24 mouse cellular contexts compared by ENCODE assay signal in the genomic region with DNA sequence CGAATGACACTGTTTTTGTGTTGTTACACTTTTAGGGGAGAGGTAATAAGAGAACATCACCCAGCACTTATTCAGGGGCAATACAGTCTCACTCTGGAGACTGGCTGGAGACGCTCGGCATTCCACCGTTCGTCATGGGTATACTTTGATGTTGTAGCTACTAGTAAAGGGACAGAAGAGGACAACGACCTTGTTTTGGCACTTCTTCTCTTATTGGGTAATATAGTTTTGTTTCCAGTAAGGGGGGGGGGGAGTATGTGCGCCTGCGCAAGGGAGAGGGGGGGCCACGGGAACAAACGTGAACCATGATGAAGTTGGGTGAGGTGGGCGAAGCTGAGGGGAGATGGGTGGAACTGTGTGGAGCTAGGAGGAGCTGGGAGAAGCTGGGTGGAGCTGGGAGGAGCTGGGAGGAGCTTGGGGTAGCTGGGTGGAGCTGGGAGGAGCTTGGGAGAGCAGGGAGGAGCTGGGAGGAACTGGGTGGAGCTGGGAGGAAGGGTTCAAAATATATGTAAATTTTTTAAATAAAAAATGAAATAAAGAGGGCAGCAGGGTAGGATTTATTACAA.
DNase-seq lines count a peak whose midpoint lies in the region; ATAC-seq and TF ChIP-seq lines count a peak whose summit lies in the region.
"Had no signal": no experiment of that assay in that cellular context is flagged by ENCODE, and none has a peak within 500 bp of the region (broad histone marks: within the 10 kb centered on the region; RNA-seq: fewer than 3 reads in every experiment).

No protein-coding gene starts in this region.

- no peaks in the 10 kb centered on the region for H3K4me1 ChIP-seq in liver, embryonic 11.5 days (replicated peaks; ENCODE audit: control insufficient read depth, insufficient read depth, low read length)
- H3K4me1 ChIP-seq in liver, embryonic 16.5 days (ENCODE audit: control insufficient read depth, low read depth, low read length), result no peaks in the 10 kb centered on the region; the same call in 1 of the 2 replicates
- no peaks in the 10 kb centered on the region for H3K4me1 ChIP-seq in hindbrain, postnatal 0 days (ENCODE audit: insufficient read depth, low read length)
- H3K4me1 ChIP-seq: neural tube, embryonic 15.5 days; stomach, embryonic 15.5 days had no signal

- H3K9me3 ChIP-seq in liver, embryonic 11.5 days (ENCODE audit: control insufficient read depth, low read length), result peaks cover 4% of the 10 kb centered on the region; the same call in 1 of the 2 replicates
- 0 out of 2 replicates have a peak, but pooled peaks cover 2% of the 10 kb centered on the region for H3K9me3 ChIP-seq in liver, embryonic 16.5 days (replicated peaks; ENCODE audit: control insufficient read depth, low read length)
- H3K9me3 ChIP-seq in hindbrain, postnatal 0 days (ENCODE audit: low read length), result 0 out of 2 replicates have a peak, but pooled peaks cover 6% of the 10 kb centered on the region
- H3K9me3 ChIP-seq: heart, embryonic 15.5 days; stomach, embryonic 15.5 days had no signal

- H3K27ac ChIP-seq in liver, embryonic 11.5 days (ENCODE audit: low read depth, low read length), result no peak overlapping the region
- no peak overlapping the region for H3K27ac ChIP-seq in liver, embryonic 16.5 days (ENCODE audit: low read length)
- no peak overlapping the region for H3K27ac ChIP-seq in hindbrain, postnatal 0 days
- H3K27ac ChIP-seq: heart, embryonic 15.5 days; hindbrain, embryonic 15.5 days; kidney, postnatal 0 days; limb, embryonic 15.5 days; neural tube, embryonic 15.5 days; stomach, embryonic 15.5 days had no signal

- TF ChIP-seq CTCF in hindbrain, postnatal 0 days (IDR thresholded peaks at IDR 0.05; ENCODE audit: low read depth), result no peak

- DNase-seq in adrenal gland, postnatal 10 days, result peak; percentile 32
- DNase-seq in adrenal gland, postnatal 25 days, result no peak
- DNase-seq in liver, result peak; percentile 61
- DNase-seq in liver, embryonic 11.5 days (ENCODE audit: low spot score), result no peak
- DNase-seq in c-Kit-negative CD71-positive TER-119-positive erythroid progenitor cells, embryonic 14.5 days (ENCODE audit: low read depth, low spot score), result peak; percentile 24
- DNase-seq in frontal cortex, adult 2 months (ENCODE audit: extremely low spot score in 1 of 2, low spot score in 1 of 2), result no peak
- no peak for DNase-seq in hindbrain, postnatal 0 days (ENCODE audit: low spot score)
- DNase-seq: cerebellum, adult 9-11 months; gastrocnemius, postnatal 14 days; heart, postnatal 4 days; layer of hippocampus, postnatal 36 days; lung, postnatal 14 days; right cerebral cortex, postnatal 14 days; thymus, postnatal 14 days had no signal

- H3K4me2 ChIP-seq in liver, embryonic 11.5 days, result no peak overlapping the region
- H3K4me2 ChIP-seq in liver, embryonic 16.5 days (ENCODE audit: low read depth, low read length), result no peak overlapping the region
- H3K4me2 ChIP-seq in hindbrain, postnatal 0 days (ENCODE audit: low read depth, low read length), result no peak overlapping the region
- H3K4me2 ChIP-seq: heart, embryonic 15.5 days; hindbrain, embryonic 15.5 days; limb, embryonic 15.5 days; neural tube, embryonic 15.5 days; stomach, embryonic 15.5 days had no signal

- no peak; the same call in 1 of the 2 replicates for ATAC-seq in liver, embryonic 11.5 days (replicated peaks; ENCODE audit: low FRiP score)
- peak; percentile 64 for ATAC-seq in liver, embryonic 16.5 days (ENCODE audit: low read depth)
- ATAC-seq in hindbrain, postnatal 0 days, result no peak
- ATAC-seq: intestine, embryonic 16.5 days; midbrain, embryonic 16.5 days had no signal

- 84% methylated on average over 11 of the region's 11 CpGs for WGBS in liver, embryonic 11.5 days
- WGBS in liver, embryonic 16.5 days (ENCODE audit: insufficient replicate concordance), result 78% methylated on average over 10 of the region's 11 CpGs
- WGBS in hindbrain, postnatal 0 days, result 75% methylated on average over 11 of the region's 11 CpGs

- no peaks in the 10 kb centered on the region for H3K27me3 ChIP-seq in liver, embryonic 11.5 days (replicated peaks; ENCODE audit: control insufficient read depth, insufficient read depth, low read length)
- no peaks in the 10 kb centered on the region for H3K27me3 ChIP-seq in liver, embryonic 16.5 days (ENCODE audit: control insufficient read depth, insufficient read depth, low read depth, low read length)
- no peaks in the 10 kb centered on the region for H3K27me3 ChIP-seq in hindbrain, postnatal 0 days (ENCODE audit: insufficient read depth, low read length)
- H3K27me3 ChIP-seq: heart, embryonic 15.5 days; hindbrain, embryonic 15.5 days; limb, embryonic 15.5 days; neural tube, embryonic 15.5 days; stomach, embryonic 15.5 days had no signal

- H3K36me3 ChIP-seq in liver, embryonic 11.5 days (ENCODE audit: control insufficient read depth, insufficient read depth, low read length), result no peaks in the 10 kb centered on the region
- peaks cover 4% of the 10 kb centered on the region; the same call in 1 of the 2 replicates for H3K36me3 ChIP-seq in liver, embryonic 16.5 days (ENCODE audit: control insufficient read depth, insufficient read depth)
- H3K36me3 ChIP-seq in hindbrain, postnatal 0 days (ENCODE audit: insufficient read depth, low read length), result no peaks in the 10 kb centered on the region

- no peak overlapping the region for H3K4me3 ChIP-seq in liver, embryonic 11.5 days (ENCODE audit: low read depth, low read length)
- no peak overlapping the region for H3K4me3 ChIP-seq in liver, embryonic 16.5 days (ENCODE audit: low read depth, low read length)
- H3K4me3 ChIP-seq in hindbrain, postnatal 0 days (ENCODE audit: low read length), result no peak overlapping the region
- H3K4me3 ChIP-seq: erythroblast, embryonic 14.5 days; heart, embryonic 15.5 days; hindbrain, embryonic 15.5 days; limb, embryonic 15.5 days; neural tube, embryonic 15.5 days; stomach, embryonic 15.5 days had no signal

- H3K9ac ChIP-seq in liver, embryonic 11.5 days (ENCODE audit: low read depth, low read length), result no peak overlapping the region
- no peak overlapping the region for H3K9ac ChIP-seq in liver, embryonic 16.5 days (ENCODE audit: low read depth, low read length)
- H3K9ac ChIP-seq in hindbrain, postnatal 0 days (replicated peaks; ENCODE audit: low read length), result no peak overlapping the region
- H3K9ac ChIP-seq: heart, embryonic 15.5 days; hindbrain, embryonic 15.5 days; limb, embryonic 15.5 days; neural tube, embryonic 15.5 days; stomach, embryonic 15.5 days had no signal

Comparison
In these comparisons a context has a peak if more than half of its experiments do, and no peak if none do; other contexts are left out.
1. DNase-seq: peak in adrenal gland, postnatal 10 days (single experiment), liver (single experiment) and c-Kit-negative CD71-positive TER-119-positive erythroid progenitor cells, embryonic 14.5 days (single experiment); none in adrenal gland, postnatal 25 days (single experiment), liver, embryonic 11.5 days (single experiment), frontal cortex, adult 2 months (0 of 2) and hindbrain, postnatal 0 days (single experiment).